Mouse (Mus musculus) MEL-GATA-1-ER (cell line): Measurements from ENCODE around the gene Syt8.

Experiments used
- DNase-seq: peaks from one replicate; pipeline ENCODE4 v3.0.0-alpha.2; 2012; ENCODE audit warnings: low read depth; ENCODE audit errors: extremely low read depth

Syt8 gene

DNA sequence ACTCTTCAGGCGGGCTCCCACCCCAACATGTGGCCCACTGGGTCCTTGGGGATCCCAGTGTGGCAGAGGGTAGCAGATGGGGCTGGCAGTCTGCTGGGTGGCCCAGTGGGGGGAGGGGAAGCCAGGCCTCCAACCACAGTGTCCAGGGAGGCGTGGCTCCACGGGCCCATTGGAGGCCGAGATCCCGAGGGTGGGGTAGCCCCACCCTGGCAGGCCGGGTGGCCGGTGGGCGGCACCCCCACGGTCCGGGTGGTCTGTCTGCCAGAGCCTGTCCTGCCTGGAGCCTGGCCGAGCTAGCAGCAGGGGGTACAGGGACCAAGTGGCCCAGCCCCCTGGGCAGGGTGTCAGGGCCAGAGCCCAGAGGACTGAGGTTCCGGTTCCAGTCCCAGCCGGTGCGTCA, 40.1 kb downstream of the Syt8 start:
- DNase-seq = no peak

DNA sequence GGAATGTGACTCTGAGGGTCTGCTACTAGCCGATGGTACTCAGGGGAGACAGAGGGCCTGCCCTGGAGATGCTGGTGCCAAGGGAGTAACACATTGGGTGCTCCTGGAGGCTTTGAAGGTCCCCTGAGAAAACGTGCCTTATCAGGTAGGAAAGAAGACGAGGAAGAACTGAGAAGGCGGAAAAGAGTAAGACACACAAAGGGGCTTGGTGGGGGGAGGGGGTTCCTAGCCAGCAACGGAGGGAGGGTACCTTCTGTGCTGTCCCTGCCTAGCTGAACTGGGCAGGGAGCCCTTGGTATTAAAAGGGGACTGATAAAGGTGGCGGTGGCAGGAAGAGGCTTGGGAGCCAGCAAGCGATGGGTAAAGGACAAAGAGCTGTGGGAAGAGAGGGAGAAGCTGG, 41.0 kb downstream of the Syt8 start:
- DNase-seq = no peak

- no peak for DNase-seq
Observed at GRCm38 (mm10) chr7:142476271-142476670, 41.6 kb downstream of the Syt8 start.

DNA sequence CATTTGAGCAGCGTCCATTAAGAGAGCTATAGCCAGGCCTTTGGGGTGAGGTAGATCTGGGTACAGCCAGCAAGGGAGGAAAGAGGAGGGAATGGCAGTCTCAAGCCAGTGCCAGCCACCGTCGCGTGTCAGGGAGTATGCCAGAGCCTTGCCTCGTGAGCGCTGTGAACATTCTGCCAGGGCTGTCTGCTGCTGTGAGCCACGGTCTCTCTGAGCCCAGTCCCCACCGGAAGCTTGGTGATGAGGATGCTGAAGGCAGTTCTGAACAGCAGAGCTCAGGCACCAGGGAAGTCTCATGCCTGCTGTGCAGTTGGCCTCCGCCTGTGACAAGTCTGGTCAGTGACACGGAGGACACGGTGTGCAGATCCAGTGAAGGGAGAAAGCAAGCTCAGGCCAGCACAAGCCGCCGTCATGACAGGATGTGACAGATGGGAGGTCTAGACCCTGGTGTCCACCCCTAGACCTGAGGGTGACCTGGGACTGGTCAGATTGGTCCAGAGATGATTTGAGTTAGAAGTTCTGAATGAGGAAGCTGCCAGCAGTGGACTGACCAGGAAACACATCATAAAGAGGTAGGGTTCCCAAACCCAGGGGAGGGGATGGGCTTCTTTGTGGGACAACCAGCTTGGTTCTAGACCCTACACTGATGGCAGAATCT, 42.3 kb downstream of the Syt8 start:
- no peak for DNase-seq

- no peak for DNase-seq
Observed at GRCm38 (mm10) chr7:142478001-142478400, 43.4 kb downstream of the Syt8 start.

DNA sequence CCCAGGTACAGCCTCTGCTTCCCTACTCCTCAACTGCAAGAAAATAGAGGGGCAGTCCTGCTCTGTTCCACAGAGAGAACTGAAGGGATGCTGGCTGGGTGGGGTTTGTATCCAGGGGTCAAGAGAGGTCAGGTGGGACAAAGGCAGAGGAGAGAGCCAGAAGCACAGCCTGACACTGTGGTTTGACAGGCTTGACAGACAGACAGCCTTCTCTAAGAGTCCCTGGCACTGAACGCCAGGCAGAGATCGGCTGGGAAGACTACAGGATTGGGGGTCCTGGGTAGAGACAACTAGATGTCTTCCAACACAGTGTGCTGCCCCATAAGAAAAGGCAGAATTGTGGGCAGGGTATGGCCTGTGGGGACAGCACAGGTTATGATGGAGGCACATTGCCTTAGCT, 43.9 kb downstream of the Syt8 start:
- DNase-seq = no peak

DNA sequence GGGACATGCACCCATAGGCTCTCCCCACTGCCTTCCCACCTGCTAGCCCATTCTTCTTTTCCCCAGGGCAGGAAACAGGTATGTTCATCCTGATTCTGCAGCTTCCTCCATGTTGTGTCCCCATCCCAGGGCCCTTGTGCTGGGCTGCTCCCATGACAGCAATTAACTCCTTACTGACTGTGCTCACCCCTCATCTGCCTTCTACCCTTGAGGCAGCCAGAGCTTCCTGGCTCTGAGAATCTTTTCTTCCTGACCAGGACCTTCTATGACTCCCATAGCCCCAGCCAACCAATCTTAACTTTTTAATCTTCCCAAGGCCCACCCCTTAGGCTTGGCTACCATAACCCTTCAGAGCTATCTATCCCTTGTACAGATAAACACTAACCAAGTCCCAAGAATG, 44.7 kb downstream of the Syt8 start:
- no peak for DNase-seq

DNA sequence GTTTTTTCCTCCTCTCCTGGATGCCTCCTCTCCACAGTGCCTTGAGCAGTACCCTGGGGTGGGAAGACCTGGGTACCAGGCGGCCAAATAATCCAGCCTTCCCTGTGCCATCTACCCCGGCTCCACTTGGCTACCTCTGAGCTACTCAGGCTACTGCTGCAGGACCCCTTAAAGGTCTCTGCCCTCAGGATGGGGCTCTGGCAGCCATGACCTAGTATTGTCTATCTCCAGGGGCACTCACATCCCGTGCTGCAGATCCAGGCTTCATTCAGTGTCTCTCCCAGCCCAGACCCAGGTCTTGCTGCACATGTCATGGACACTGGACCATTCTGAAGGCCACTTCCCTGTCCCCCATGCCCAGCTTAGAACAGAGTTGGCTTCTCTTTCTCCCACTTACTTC, 45.2 kb downstream of the Syt8 start:
- DNase-seq = no peak

- DNase-seq = no peak
Observed at GRCm38 (mm10) chr7:142480661-142481060, 46.0 kb downstream of the Syt8 start.

DNA sequence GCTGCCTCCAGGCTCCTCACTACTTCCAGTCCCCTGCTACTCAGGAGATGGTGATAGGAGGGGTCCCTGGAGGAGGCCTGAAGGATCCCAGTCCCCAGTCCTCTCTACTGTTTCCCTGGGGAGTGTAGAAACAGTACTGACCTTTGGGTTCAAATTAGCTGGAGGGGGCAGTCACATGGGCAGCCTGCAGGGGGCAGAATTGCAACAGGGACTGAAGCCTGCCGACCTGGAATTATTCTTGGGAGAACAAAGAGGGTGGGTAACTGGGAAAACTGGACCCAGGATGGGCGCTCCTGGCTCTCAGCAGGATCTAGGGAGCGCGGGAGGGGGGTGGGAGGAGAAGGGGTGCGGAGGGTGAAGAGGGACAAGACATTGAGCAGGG, 46.5 kb downstream of the Syt8 start:
- no peak for DNase-seq

DNA sequence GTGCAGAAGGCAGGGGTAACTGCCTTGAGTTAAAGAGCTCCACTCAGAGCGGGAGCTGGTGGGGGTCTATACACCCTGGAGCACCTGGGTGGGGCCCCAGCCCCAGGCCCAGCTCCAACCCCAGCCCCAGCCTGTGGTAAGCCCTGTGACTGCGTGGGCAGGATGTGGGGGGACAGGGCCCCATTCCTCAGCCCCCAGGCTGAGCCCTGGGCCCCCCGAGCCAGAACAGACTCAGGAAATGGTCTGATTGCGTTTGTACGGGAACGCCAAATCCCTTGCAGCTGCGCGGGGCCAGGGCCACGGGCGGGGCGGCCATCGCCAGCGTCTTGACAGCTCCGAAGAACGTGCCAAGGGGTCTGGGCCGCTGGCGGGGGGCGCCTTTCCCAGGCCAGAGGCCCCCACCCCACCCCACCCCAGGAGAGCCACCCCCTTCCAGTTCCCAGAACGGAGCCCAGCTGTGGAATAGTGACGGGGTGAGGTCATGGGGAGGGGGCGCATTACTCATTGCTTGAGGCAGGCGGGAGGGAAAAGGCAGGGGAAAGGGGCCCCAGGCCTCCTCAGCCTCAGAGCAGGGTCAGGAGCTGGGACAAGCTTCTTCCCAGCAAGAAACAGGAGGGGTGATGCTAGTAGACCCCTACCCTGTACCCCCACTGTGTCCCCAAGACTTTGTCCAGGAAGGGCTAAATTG, 47.1 kb downstream of the Syt8 start:
- no peak for DNase-seq

GRCm38 (mm10) chr7:142482256-142482609, 47.6 kb downstream of the Syt8 start:
- DNase-seq = no peak

GRCm38 (mm10) chr7:142483136-142483535, 48.5 kb downstream of the Syt8 start:
- DNase-seq = no peak

- no peak for DNase-seq
Observed at GRCm38 (mm10) chr7:142484780-142485179, 50.1 kb downstream of the Syt8 start.

DNA sequence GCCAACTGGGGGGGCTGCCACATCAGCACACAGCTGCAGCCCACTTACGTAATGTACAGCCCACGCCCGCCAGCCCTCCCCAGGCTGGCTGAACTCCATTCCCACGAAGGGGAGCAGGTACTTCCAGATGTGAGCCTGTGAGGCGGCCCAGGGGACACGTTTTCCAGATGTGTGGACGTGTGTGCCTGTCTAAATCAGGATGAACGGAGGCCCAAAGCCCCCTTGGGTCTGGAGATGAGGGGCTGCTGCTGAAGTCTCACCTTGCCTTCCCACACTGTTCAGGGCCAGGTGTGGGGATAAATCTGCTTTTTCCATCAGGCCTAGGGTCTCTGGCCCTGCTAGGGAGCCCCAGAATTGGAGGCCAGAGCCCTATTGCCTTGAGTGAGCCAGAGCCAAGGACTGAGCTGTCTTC, 52.1 kb downstream of the Syt8 start:
- DNase-seq = no peak

DNA sequence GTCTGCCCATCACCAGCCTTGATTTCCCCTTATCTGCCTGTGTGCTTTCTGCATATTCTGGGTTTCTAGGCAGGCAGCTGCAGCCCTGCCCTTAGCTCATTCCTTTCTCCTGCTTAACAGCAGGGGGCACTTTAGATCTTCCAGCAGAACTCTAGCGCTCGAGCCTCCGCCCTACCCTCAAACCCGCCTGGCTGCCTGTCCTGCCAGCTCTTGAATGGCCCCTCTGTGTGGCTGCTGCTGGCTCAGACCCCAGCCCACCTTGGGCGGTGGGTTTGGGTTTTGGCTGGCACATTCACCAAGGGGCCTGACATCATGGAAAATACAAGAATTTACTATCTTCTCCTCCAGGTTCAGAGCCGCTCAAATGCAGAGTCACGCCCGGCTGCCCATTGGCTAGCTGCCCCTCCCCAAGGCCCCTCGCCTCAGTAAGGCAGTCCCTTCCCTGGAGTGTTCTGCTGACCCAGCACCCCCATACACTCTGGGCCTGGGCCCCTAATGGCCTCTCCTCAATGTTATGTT, 52.8 kb downstream of the Syt8 start:
- no peak for DNase-seq

GRCm38 (mm10) chr7:142488053-142488452, 53.4 kb downstream of the Syt8 start:
- no peak for DNase-seq
